Comparison of ENCODE assay signal across 11 mouse cellular contexts in genomic region chr14:60770594-60770993, GRCm38 (mm10). TPM values are rescaled to one million over a fixed set of nuclear protein-coding genes. Genes with fewer than 3 reads are reported as not detected.
DNase-seq lines count a peak whose midpoint lies in the region; ATAC-seq and TF ChIP-seq lines count a peak whose summit lies in the region.
"Had no signal": no experiment of that assay in that cellular context is flagged by ENCODE, and none has a peak within 500 bp of the region (broad histone marks: within the 10 kb centered on the region; RNA-seq: fewer than 3 reads in every experiment).

No protein-coding gene starts in this region.

- no peak overlapping the region; the same call in 1 of the 2 replicates for H3K27ac ChIP-seq in gastrocnemius, adult 2 months
- H3K27ac ChIP-seq in liver, embryonic 11.5 days (ENCODE audit: low read depth, low read length): no peak overlapping the region
- H3K27ac ChIP-seq in liver, postnatal 0 days (ENCODE audit: low read depth): no peak overlapping the region
- H3K27ac ChIP-seq in midbrain, embryonic 16.5 days (ENCODE audit: low read length): no peak overlapping the region

- peak overlapping the region; percentile 52; the same call in 1 of the 2 replicates for H3K4me2 ChIP-seq in liver, embryonic 11.5 days
- H3K4me2 ChIP-seq in liver, postnatal 0 days (ENCODE audit: low read depth, low read length): no peak overlapping the region
- peak overlapping the region; percentile 59; the same call in 1 of the 2 replicates for H3K4me2 ChIP-seq in midbrain, embryonic 16.5 days (ENCODE audit: low read length)

- no peaks in the 10 kb centered on the region for H3K27me3 ChIP-seq in liver, embryonic 11.5 days (replicated peaks; ENCODE audit: control insufficient read depth, insufficient read depth, low read length)
- H3K27me3 ChIP-seq in liver, postnatal 0 days (ENCODE audit: insufficient read depth, low read length): no peaks in the 10 kb centered on the region
- H3K27me3 ChIP-seq in midbrain, embryonic 16.5 days (ENCODE audit: control insufficient read depth, insufficient read depth, low read depth, low read length): no peaks in the 10 kb centered on the region

- no peak for DNase-seq in gastrocnemius, adult 2 months
- DNase-seq in gastrocnemius, postnatal 10 days: no peak
- no peak for DNase-seq in liver, embryonic 11.5 days (ENCODE audit: low spot score)
- DNase-seq in liver, postnatal 0 days: no peak
- DNase-seq in thymus, adult 18-20 months: no peak
- DNase-seq in B cell, adult 2 months: no peak

- intact Hi-C loops in gastrocnemius, adult 2 months (cut with DNase I): no loop called here

- peak overlapping the region; percentile 68 for H3K4me3 ChIP-seq in gastrocnemius, adult 2 months
- no peak overlapping the region; the same call in 1 of the 2 replicates for H3K4me3 ChIP-seq in liver, embryonic 11.5 days (ENCODE audit: low read depth, low read length)
- no peak overlapping the region for H3K4me3 ChIP-seq in liver, postnatal 0 days (ENCODE audit: low read depth, low read length)
- H3K4me3 ChIP-seq in midbrain, embryonic 16.5 days (ENCODE audit: low read depth, low read length): no peak overlapping the region

- no peak for TF ChIP-seq CTCF in gastrocnemius, adult 2 months (IDR thresholded peaks at IDR 0.05)
- TF ChIP-seq CTCF in liver, postnatal 0 days (IDR thresholded peaks at IDR 0.05; ENCODE audit: low read depth): no peak

- ATAC-seq in liver, embryonic 11.5 days (replicated peaks; ENCODE audit: low FRiP score): no peak
- ATAC-seq in liver, postnatal 0 days: no peak
- 0 out of 2 replicates have a peak, but pooled peaks have one; percentile 8 for ATAC-seq in erythroblast, adult 5-6 weeks (replicated peaks; ENCODE audit: low FRiP score, poor library complexity, severe bottlenecking)
- peak; percentile 38; the same call in 1 of the 2 replicates for ATAC-seq in midbrain, embryonic 16.5 days

- no peaks in the 10 kb centered on the region for H3K4me1 ChIP-seq in liver, embryonic 11.5 days (replicated peaks; ENCODE audit: control insufficient read depth, insufficient read depth, low read length)
- H3K4me1 ChIP-seq in liver, postnatal 0 days (ENCODE audit: insufficient read depth): 0 out of 2 replicates have a peak, but pooled peaks cover 2% of the 10 kb centered on the region
- H3K4me1 ChIP-seq in midbrain, embryonic 16.5 days (ENCODE audit: control insufficient read depth, insufficient read depth, low read length): no peaks in the 10 kb centered on the region

- 69% methylated on average over 6 of the region's 6 CpGs for WGBS in liver, embryonic 11.5 days
- 69% methylated on average over 6 of the region's 6 CpGs for WGBS in liver, postnatal 0 days (ENCODE audit: insufficient replicate concordance)
- WGBS in midbrain, embryonic 16.5 days: 72% methylated on average over 6 of the region's 6 CpGs

- no peaks in the 10 kb centered on the region for H3K9me3 ChIP-seq in liver, embryonic 11.5 days (ENCODE audit: control insufficient read depth, low read length)
- H3K9me3 ChIP-seq in liver, postnatal 0 days (ENCODE audit: low read length): no peaks in the 10 kb centered on the region
- no peaks in the 10 kb centered on the region for H3K9me3 ChIP-seq in midbrain, embryonic 16.5 days (replicated peaks; ENCODE audit: control insufficient read depth, low read length, poor library complexity, severe bottlenecking)

- H3K36me3 ChIP-seq in liver, embryonic 11.5 days (ENCODE audit: control insufficient read depth, insufficient read depth, low read length): no peaks in the 10 kb centered on the region
- H3K36me3 ChIP-seq in liver, postnatal 0 days (replicated peaks; ENCODE audit: insufficient read depth, low read length): no peaks in the 10 kb centered on the region
- no peaks in the 10 kb centered on the region for H3K36me3 ChIP-seq in midbrain, embryonic 16.5 days (ENCODE audit: control insufficient read depth, insufficient read depth, low read length)

- no peak for TF ChIP-seq EP300 in liver, postnatal 0 days (IDR thresholded peaks at IDR 0.05; ENCODE audit: low read depth)

- no peak overlapping the region for H3K9ac ChIP-seq in liver, embryonic 11.5 days (ENCODE audit: low read depth, low read length)
- H3K9ac ChIP-seq in liver, postnatal 0 days (replicated peaks): no peak overlapping the region
- H3K9ac ChIP-seq in midbrain, embryonic 16.5 days (ENCODE audit: low read depth, low read length): no peak overlapping the region

RNA-seq across cellular contexts. Expression of gene C1qtnf9, which starts 2.7 kb away (rescaled TPM):
- total RNA-seq in gastrocnemius, adult 2 months (2021): 10 to 100 TPM; 18.0 to 20.4 TPM
- total RNA-seq in gastrocnemius, postnatal 10 days (2021): 10 to 100 TPM; 31.2 to 32.2 TPM
- polyA plus RNA-seq in liver, embryonic 11.5 days (2014; fragmentation: Nextera tagmentation; extraction: Ambion mirVana): 0.09 and 0.19 TPM in 2 replicates
- polyA plus RNA-seq in liver, postnatal 0 days (2015; fragmentation: Nextera tagmentation; extraction: Ambion mirVana): 0.25 and 0.49 TPM in 2 replicates
- not detected in 2 replicates for total RNA-seq in erythroblast, adult 5-6 weeks (2015; ENCODE audit: low replicate concordance)
- not detected in 2 replicates for total RNA-seq in erythroblast, adult 5-6 weeks (2017; ENCODE audit: low replicate concordance)
- polyA plus RNA-seq in midbrain, embryonic 16.5 days (2015; fragmentation: Nextera tagmentation; extraction: Ambion mirVana): not detected in 2 replicates
- total RNA-seq: granulocyte monocyte progenitor cell, adult 5-6 weeks; megakaryocyte-erythroid progenitor cell, adult 5-6 weeks had no signal
- polyA plus RNA-seq: activated CD4-positive, CD25-positive, alpha-beta regulatory T cell, adult 4 months had no signal

RNA-seq across cellular contexts. Expression of gene Mipep, which starts 13.8 kb away (rescaled TPM):
- total RNA-seq in gastrocnemius, adult 2 months (2021): 10 to 100 TPM; 32.7 to 38.3 TPM
- total RNA-seq in gastrocnemius, postnatal 10 days (2021): 10 to 100 TPM; 24.5 to 26.4 TPM
- 27.8 TPM in 2 replicates for polyA plus RNA-seq in liver, embryonic 11.5 days (2014; fragmentation: Nextera tagmentation; extraction: Ambion mirVana)
- polyA plus RNA-seq in liver, postnatal 0 days (2015; fragmentation: Nextera tagmentation; extraction: Ambion mirVana): 5.6 and 6.1 TPM in 2 replicates
- 1.9 and 2.5 TPM in 2 replicates for total RNA-seq in erythroblast, adult 5-6 weeks (2015; ENCODE audit: low replicate concordance)
- total RNA-seq in erythroblast, adult 5-6 weeks (2017; ENCODE audit: low replicate concordance): 3.3 and 7.2 TPM in 2 replicates
- 20.3 and 20.7 TPM in 2 replicates for polyA plus RNA-seq in midbrain, embryonic 16.5 days (2015; fragmentation: Nextera tagmentation; extraction: Ambion mirVana)

Comparison
In these comparisons a context has a peak if more than half of its experiments do, and no peak if none do; other contexts are left out.
1. ATAC-seq: peak in erythroblast, adult 5-6 weeks (single experiment) and midbrain, embryonic 16.5 days (single experiment); none in liver, embryonic 11.5 days (single experiment) and liver, postnatal 0 days (single experiment).
2. RNA of gene C1qtnf9, which starts 2.7 kb away (total RNA-seq): 31.2 to 32.2 TPM in gastrocnemius, postnatal 10 days and 18.0 to 20.4 TPM in gastrocnemius, adult 2 months; not detected in erythroblast, adult 5-6 weeks; every median in the first group is over 10 times any median in the second.